Mouse (Mus musculus) G1E (cell line): Measurements from ENCODE around the gene Ddx25. TPM values are rescaled to one million over a fixed set of nuclear protein-coding genes. Genes with fewer than 3 reads are reported as not detected.

Source experiments
- ATAC-seq: 2 replicates; pipeline ENCODE4 v1.8.0; 2016; ENCODE audit warnings: mild to moderate bottlenecking; ENCODE audit not compliant: insufficient number of reproducible peaks, poor library complexity, low FRiP score, severe bottlenecking; ENCODE audit errors: extremely low read depth
- DNase-seq: peaks from one replicate; pipeline ENCODE4 v3.0.0; 2012; ENCODE audit warnings: low spot score
- H3K27me3 ChIP-seq: 2 replicates; pipeline ENCODE4 v1.6.1; 2012; ENCODE audit warnings: mild to moderate bottlenecking, low read length, inconsistent platforms; ENCODE audit not compliant: insufficient read depth
- H3K36me3 ChIP-seq: replicated peaks from 2 replicates; pipeline ENCODE3; 2012; ENCODE audit warnings: mild to moderate bottlenecking, inconsistent platforms
- H3K4me1 ChIP-seq: 2 replicates; pipeline ENCODE4 v1.6.1; 2012; ENCODE audit warnings: low read depth, low read length, inconsistent platforms, mixed read lengths; ENCODE audit not compliant: insufficient read depth
- H3K4me3 ChIP-seq: 2 replicates; pipeline ENCODE4 v1.5.1; 2012; ENCODE audit warnings: low read depth, mild to moderate bottlenecking, inconsistent platforms, low read length, moderate library complexity, mixed read lengths
- H3K9me3 ChIP-seq: replicated peaks from 2 replicates; pipeline ENCODE4 v1.6.1; 2012; ENCODE audit warnings: inconsistent platforms
- CTCF ChIP-seq: IDR thresholded peaks from 2 replicates; pipeline ENCODE4 v1.5.1; 2012; ENCODE audit warnings: low read depth, low read length, inconsistent platforms, mixed read lengths
- GATA1 ChIP-seq: IDR thresholded peaks from 2 replicates; pipeline ENCODE4 v1.6.1; 2012; ENCODE audit warnings: borderline replicate concordance, low read length, inconsistent platforms, mixed read lengths
- GATA2 ChIP-seq: IDR thresholded peaks from 2 replicates; pipeline ENCODE4 v1.6.1; 2012; ENCODE audit warnings: low read depth, low read length, inconsistent platforms, borderline replicate concordance
- POLR2AphosphoS5 ChIP-seq: IDR thresholded peaks from 2 replicates; pipeline ENCODE4 v1.6.1; 2012; ENCODE audit warnings: low read depth, low read length, inconsistent platforms; ENCODE audit not compliant: insufficient replicate concordance
- TAL1 ChIP-seq: conservative IDR thresholded peaks from 2 replicates; pipeline ENCODE4 v1.6.1; 2012; ENCODE audit warnings: low read depth, low read length, inconsistent platforms, mixed read lengths
- polyA plus RNA-seq: library from polyadenylated mRNA; stranded (reverse); fragments of >175 nt; gene quantifications from 2 replicates; pipeline ENCODE4 v1.2.3, GENCODE M21; 2012
- total RNA-seq, 2 experiments: library from RNA; stranded (forward) in 1 of 2; stranded (reverse) in 1 of 2; fragments of 200-1000 nt in 1 of 2; fragments of >200 nt in 1 of 2; fragmentation: Nextera tagmentation in 1 of 2; gene quantifications; 2 replicates each; pipeline ENCODE4 v1.2.3; 2014 to 2017

Gene Ddx25
- total RNA-seq (2014; fragmentation: Nextera tagmentation) (not detected in 2 replicates), total RNA-seq (2017) (0.27 and 0.35 TPM in 2 replicates), polyA plus RNA-seq (0.01 TPM in 1 of 2 replicates, not detected in the other)

- no peak for TF ChIP-seq TAL1
- no peak for TF ChIP-seq POLR2AphosphoS5
- TF ChIP-seq GATA1: no peak
- TF ChIP-seq CTCF: no peak
- TF ChIP-seq GATA2: no peak
- Histone ChIP-seq H3K9me3 (no peaks in the 10 kb centered on the region), H3K4me3 (peak within 1 kb of the TSS; percentile 73), H3K27me3 (peaks cover 29% of the 10 kb centered on the region), H3K36me3 (peaks cover 17% of the 10 kb centered on the region), H3K4me1 (peaks cover 25% of the 10 kb centered on the region)
- ATAC-seq (no peak), DNase-seq (no peak)
These were observed at the start of gene Ddx25, which contains the start of gene Pus3 for GRCm38 (mm10) chr9:35558257-35559008. Ddx25 (minus strand) TSS chr9:35558528. Pus3 (plus strand) TSS chr9:35558595.

DNA sequence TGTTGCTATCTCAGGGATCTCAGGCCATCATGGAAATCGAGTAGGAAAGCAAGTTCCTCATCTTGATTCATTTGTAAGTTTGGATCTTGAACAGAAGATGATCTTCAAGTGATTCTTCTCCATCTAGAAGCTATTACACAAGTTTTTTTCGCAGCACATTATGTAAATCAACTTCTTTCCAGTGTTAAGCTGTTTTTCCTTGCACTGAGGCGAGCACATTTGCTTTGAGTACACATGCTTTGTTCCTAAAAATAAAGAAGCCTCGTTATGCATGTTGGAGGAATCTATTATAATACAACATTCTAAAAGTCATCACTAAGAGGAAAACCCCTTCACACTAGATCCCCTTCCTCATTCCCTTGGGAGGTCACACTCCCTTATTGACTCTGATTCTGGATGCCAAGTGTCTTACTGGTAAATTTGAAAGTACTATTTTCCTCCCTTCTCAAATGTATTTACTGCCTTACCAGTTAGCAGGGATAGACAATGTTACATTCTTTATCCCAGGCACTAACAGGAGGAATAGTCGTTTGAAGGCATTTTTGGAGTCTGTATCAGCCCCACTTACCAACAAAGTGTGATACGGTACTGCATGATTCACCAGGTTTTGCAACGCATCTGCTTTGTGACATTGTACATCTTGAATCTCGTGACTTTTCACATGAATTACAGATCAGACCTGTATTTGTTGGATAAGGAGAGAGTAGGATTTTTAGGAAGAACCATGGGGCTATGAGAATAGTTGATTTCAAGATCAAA lies 49.5 kb upstream of the Ddx25 start:
- ATAC-seq: no peak
- DNase-seq: no peak
- H3K27me3 ChIP-seq: 0 out of 2 replicates have a peak, but pooled peaks cover 2% of the 10 kb centered on the region
- H3K9me3 ChIP-seq: no peaks in the 10 kb centered on the region
- no peaks in the 10 kb centered on the region for H3K4me1 ChIP-seq
- no peaks in the 10 kb centered on the region for H3K36me3 ChIP-seq
- H3K4me3 ChIP-seq: no peak overlapping the region
- TF ChIP-seq POLR2AphosphoS5: no peak
- TF ChIP-seq CTCF: no peak
- TF ChIP-seq GATA2: no peak
- TF ChIP-seq GATA1: no peak
- no peak for TF ChIP-seq TAL1

DNA sequence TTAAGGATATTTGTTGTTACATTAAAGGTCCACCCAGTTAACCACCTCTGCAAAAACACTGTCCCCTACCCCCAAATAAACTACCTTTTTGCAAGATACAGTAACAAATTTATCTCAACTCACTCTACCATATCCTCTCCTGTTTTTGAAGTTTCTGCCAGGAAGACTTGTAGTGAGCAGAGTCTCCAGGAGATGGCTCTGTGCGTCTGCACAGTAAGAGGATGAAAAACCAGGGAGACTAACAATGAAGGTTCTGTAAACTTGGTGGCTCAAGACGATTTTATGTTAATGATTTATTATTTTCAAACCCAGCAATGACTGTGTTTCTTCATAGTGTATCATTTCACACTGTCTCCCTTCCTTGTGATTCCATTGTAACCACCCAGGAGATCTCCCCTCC lies 34.6 kb upstream of the Ddx25 start:
- no peak for TF ChIP-seq POLR2AphosphoS5
- TF ChIP-seq GATA2: no peak
- TF ChIP-seq TAL1: no peak
- no peak for TF ChIP-seq CTCF
- no peak for TF ChIP-seq GATA1
- Histone ChIP-seq H3K9me3 (no peaks in the 10 kb centered on the region), H3K4me3 (no peak overlapping the region), H3K36me3 (no peaks in the 10 kb centered on the region), H3K27me3 (peaks cover 8% of the 10 kb centered on the region; the same call in 1 of the 2 replicates), H3K4me1 (no peaks in the 10 kb centered on the region)
- DNase-seq (no peak), ATAC-seq (no peak)

GRCm38 (mm10) chr9:35587674-35588073 lies 29.3 kb upstream of the Ddx25 start:
- Histone ChIP-seq H3K4me1 (peaks cover 3% of the 10 kb centered on the region; the same call in 1 of the 2 replicates), H3K27me3 (peaks cover 8% of the 10 kb centered on the region; the same call in 1 of the 2 replicates), H3K36me3 (no peaks in the 10 kb centered on the region), H3K4me3 (no peak overlapping the region), H3K9me3 (no peaks in the 10 kb centered on the region)
- ATAC-seq (no peak), DNase-seq (no peak)
- TF ChIP-seq CTCF (no peak), POLR2AphosphoS5 (no peak), TAL1 (no peak), GATA2 (no peak), GATA1 (no peak)

GRCm38 (mm10) chr9:35574416-35574815 lies 16.1 kb upstream of the Ddx25 start:
- DNase-seq: no peak
- H3K36me3 ChIP-seq: no peaks in the 10 kb centered on the region
- H3K4me3 ChIP-seq: no peak overlapping the region
- peaks cover 3% of the 10 kb centered on the region; the same call in 1 of the 2 replicates for H3K4me1 ChIP-seq
- H3K9me3 ChIP-seq: no peaks in the 10 kb centered on the region
- H3K27me3 ChIP-seq: no peaks in the 10 kb centered on the region
- ATAC-seq: no peak
- no peak for TF ChIP-seq GATA2
- no peak for TF ChIP-seq POLR2AphosphoS5
- no peak for TF ChIP-seq GATA1
- no peak for TF ChIP-seq CTCF
- TF ChIP-seq TAL1: no peak

DNA sequence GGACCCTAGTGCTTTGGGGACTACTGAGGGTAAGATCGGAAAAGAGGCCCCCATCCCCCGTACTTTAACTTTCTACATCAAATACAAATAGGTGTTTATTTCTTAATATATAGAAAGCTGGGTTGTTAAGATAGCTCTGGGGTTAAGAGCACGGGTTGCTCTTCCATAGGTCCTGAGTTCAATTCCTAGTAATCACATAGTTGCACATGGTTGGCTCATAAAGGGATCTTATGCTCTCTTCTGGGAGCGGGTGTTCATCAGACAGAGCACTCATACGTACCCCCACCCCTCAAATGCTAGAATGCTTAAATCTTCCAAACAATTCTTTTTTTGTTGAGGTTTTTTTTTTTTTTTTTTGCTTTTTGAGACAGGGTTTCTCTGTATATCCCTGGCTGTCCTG lies 12.3 kb upstream of the Ddx25 start:
- H3K4me1 ChIP-seq: peaks cover 15% of the 10 kb centered on the region; the same call in 1 of the 2 replicates
- DNase-seq (no peak), ATAC-seq (no peak)
- peak overlapping the region; percentile 93 for H3K4me3 ChIP-seq
- no peaks in the 10 kb centered on the region for H3K9me3 ChIP-seq
- no peaks in the 10 kb centered on the region for H3K27me3 ChIP-seq
- TF ChIP-seq TAL1 (no peak), GATA1 (no peak), POLR2AphosphoS5 (no peak), GATA2 (no peak), CTCF (no peak)
- H3K36me3 ChIP-seq: peaks cover 27% of the 10 kb centered on the region
